Mouse (Mus musculus): ENCODE data around the gene Sh3bgrl2.

DNA sequence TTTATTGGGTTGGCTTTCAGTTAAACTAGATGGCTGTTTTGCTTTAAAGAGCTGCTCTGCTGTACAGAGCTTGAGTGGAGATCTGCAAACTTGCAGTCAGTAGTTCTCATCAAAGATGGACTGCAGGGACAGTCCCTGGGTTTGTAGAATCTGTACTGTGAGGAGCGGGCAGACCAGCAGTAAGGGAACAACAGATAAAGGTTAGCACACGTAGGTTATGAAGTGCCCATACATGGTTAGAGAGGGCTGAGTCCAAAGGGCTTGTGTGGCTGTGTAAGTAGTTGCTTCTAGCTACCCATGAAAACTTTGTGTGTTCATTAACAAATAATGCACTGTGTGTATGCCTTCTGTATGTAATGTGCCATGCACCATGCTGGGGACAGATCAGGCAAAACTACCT, 24.2 kb downstream of the Sh3bgrl2 start:
- TF ChIP-seq EP300 (IDR thresholded peaks at IDR 0.05) (no peak), CTCF (IDR thresholded peaks at IDR 0.05) (no peak)
